Mouse (Mus musculus): ENCODE results near the gene Cnfn. TPM values are rescaled to one million over a fixed set of nuclear protein-coding genes. Genes with fewer than 3 reads are reported as not detected.
A peak's percentile ranks its signal among the peaks of the same experiment; 100 is the strongest.
"Not testable (repeated sequence)": the region's sequence is repeated elsewhere in the genome, so short reads cannot be mapped to it uniquely, and the experiment has no call there.

Gene Cnfn
- polyA plus RNA-seq (2021): not detected

- no peak for TF ChIP-seq CTCF (IDR thresholded peaks at IDR 0.05)
- no peak for DNase-seq (ENCODE audit: low read depth, low spot score)
- no peaks in the 10 kb centered on the region for H3K27me3 ChIP-seq
- POLR2A ChIA-PET: no interaction called here
- CTCF ChIA-PET: no interaction called here
- ATAC-seq: no peak
- in situ Hi-C loops (cut with MboI; ENCODE audit: low pct_unique_long_range_greater_than_20kb): no loop called here
Measured at GRCm38 (mm10) chr7:25369058-25369749, at the start of gene Cnfn. Cnfn (minus strand) TSS chr7:25369724.

DNA sequence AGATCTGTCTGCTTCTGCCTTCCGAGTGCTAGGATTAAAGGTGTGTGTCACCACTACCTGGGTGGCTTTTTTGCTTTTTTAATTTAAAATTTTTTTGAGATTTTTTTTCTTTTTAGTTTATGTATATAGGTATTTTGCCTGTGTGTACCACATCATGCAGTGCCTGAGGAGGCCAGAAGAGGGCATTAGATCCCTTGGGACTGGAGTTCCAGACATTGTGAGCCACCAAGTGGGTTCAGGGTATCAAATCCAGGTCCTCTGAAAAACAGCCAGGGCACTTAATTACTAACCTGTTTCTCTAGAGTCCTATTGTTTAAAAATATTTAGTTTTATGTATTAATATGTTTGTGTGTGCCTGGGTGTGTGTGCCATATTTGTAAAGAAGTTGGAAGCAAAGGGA is 48.1 kb upstream of the Cnfn start:
- ChIA-PET CTCF (interaction anchor here (1.0 kb wide), 1 partner anchor 13 kb away, joined by 4 read pairs; no protein-coding TSS in a partner anchor), POLR2A (no interaction called here)
- TF ChIP-seq CTCF (IDR thresholded peaks at IDR 0.05): peak; percentile 79
- ATAC-seq (no peak), DNase-seq (ENCODE audit: low read depth, low spot score) (no peak)
- H3K27me3 ChIP-seq: no peaks in the 10 kb centered on the region
- in situ Hi-C loops (cut with MboI; ENCODE audit: low pct_unique_long_range_greater_than_20kb): no loop called here

DNA sequence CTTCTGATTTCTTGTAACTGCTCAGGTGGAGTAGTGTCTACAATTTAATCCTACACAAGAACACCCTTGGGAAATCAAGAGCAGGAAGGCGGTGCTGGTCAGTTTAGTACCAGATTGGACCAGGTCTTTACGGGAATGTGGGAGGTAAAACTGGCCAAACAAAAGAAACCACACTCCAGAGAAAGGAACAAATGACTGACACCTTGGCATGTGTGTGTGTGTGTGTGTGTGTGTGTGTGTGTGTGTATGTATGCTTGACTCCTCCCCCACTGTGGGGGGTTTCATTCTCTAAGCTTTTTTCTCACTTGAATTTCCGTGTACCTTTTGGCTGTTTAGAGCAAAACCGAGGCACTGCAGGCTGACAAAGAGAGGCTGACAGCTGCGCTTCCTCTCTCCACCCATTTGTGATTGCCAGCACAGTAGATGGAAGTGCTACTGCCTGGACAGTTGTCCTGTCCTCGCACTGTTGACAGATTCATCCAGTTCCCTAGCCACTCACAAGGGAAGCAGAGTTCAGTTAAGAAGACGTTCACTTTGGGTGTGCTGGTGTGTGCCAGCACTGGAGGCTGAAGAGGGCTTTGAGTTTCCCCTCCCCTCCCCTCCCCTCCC is 43.4 kb upstream of the Cnfn start, which contains the start of gene Cxcl17:
TSS of gene Cxcl17 (minus strand) at position 54 of the 609 bp plus-strand sequence.
- ATAC-seq: no peak
- H3K27me3 ChIP-seq: no peaks in the 10 kb centered on the region
- CTCF ChIA-PET: interaction anchor here (3.1 kb wide), 1 partner anchor 10 kb away, joined by 14 read pairs; no protein-coding TSS in a partner anchor
- no peak for TF ChIP-seq CTCF (IDR thresholded peaks at IDR 0.05)
- in situ Hi-C loops (cut with MboI; ENCODE audit: low pct_unique_long_range_greater_than_20kb): no loop called here
- no peak for DNase-seq (ENCODE audit: low read depth, low spot score)
- POLR2A ChIA-PET: no interaction called here

GRCm38 (mm10) chr7:25411861-25412260 is 42.3 kb upstream of the Cnfn start:
- no peak for TF ChIP-seq CTCF (IDR thresholded peaks at IDR 0.05)
- ChIA-PET CTCF (interaction anchor here (1.0 to 3.1 kb wide), 2 partner anchors 9 to 32 kb away, joined by 3 to 14 read pairs; no protein-coding TSS in a partner anchor), POLR2A (no interaction called here)
- no peak for ATAC-seq
- in situ Hi-C loops (cut with MboI; ENCODE audit: low pct_unique_long_range_greater_than_20kb): no loop called here
- H3K27me3 ChIP-seq: no peaks in the 10 kb centered on the region
- no peak for DNase-seq (ENCODE audit: low read depth, low spot score)

DNA sequence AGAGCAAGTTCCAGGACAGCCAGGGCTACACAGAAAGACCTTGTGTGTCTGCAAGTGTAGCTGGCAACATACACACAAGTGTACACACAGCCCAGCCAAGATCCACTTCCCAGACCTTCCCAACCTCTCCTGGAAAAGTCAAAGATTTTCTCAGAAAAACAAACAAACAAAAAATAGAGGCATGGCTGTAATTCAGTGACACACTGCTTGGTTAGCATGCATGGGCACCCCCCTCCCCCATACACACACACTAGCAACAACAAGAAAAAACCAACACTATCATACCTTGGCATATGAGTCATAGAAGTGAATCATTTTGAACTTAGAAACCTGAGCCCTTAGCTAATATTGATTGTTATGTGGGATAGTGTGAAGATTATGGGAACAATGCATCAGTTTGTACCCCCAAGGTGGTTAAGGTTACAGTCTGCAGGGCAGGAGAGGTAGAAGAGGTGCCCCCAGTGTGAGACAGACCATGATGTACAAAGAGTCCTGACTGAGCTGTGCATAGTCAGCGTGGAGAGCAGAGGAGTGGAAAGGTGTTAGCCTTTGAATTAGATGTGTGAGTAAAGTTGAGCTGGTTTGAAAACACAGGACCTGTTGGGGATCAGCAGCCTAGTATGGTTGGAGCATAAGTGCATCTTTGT is 41.6 kb upstream of the Cnfn start:
- ChIA-PET CTCF (interaction anchor here (1.0 to 3.1 kb wide), 3 partner anchors 8 to 113 kb away, joined by 3 to 14 read pairs (median 6); no protein-coding TSS in a partner anchor), POLR2A (no interaction called here)
- H3K27me3 ChIP-seq: no peaks in the 10 kb centered on the region
- no peak for TF ChIP-seq CTCF (IDR thresholded peaks at IDR 0.05)
- peak; percentile 74 for ATAC-seq
- in situ Hi-C loops (cut with MboI; ENCODE audit: low pct_unique_long_range_greater_than_20kb): no loop called here
- no peak for DNase-seq (ENCODE audit: low read depth, low spot score)

GRCm38 (mm10) chr7:25409114-25409760 is 39.7 kb upstream of the Cnfn start:
- ChIA-PET CTCF (interaction anchor here (0.8 to 2.1 kb wide), 18 partner anchors 9 to 303 kb away, joined by 3 to 10 read pairs (median 3); partner anchors contain the start of genes Dedd2, Lipe, Megf8 and Zfp526), POLR2A (interaction anchor here (0.6 kb wide), 1 partner anchor 11 kb away, joined by 4 read pairs; no protein-coding TSS in a partner anchor)
- DNase-seq (ENCODE audit: low read depth, low spot score) (no peak), ATAC-seq (no peak)
- in situ Hi-C loops (cut with MboI; ENCODE audit: low pct_unique_long_range_greater_than_20kb): no loop called here
- peak; percentile 70 for TF ChIP-seq CTCF (IDR thresholded peaks at IDR 0.05)
- no peaks in the 10 kb centered on the region for H3K27me3 ChIP-seq

GRCm38 (mm10) chr7:25406468-25406867 is 36.9 kb upstream of the Cnfn start:
- DNase-seq (ENCODE audit: low read depth, low spot score) (no peak), ATAC-seq (no peak)
- no peaks in the 10 kb centered on the region for H3K27me3 ChIP-seq
- POLR2A ChIA-PET: no interaction called here
- CTCF ChIA-PET: no interaction called here
- in situ Hi-C loops (cut with MboI; ENCODE audit: low pct_unique_long_range_greater_than_20kb): no loop called here
- TF ChIP-seq CTCF (IDR thresholded peaks at IDR 0.05): no peak

GRCm38 (mm10) chr7:25402671-25403101 is 33.2 kb upstream of the Cnfn start:
- ATAC-seq (peak; percentile 65), DNase-seq (ENCODE audit: low read depth, low spot score) (peak; percentile 75)
- ChIA-PET POLR2A (interaction anchor here (0.9 to 1.5 kb wide), 3 partner anchors 13 to 215 kb away, joined by 3 to 5 read pairs (median 3); no protein-coding TSS in a partner anchor), CTCF (interaction anchor here (0.6 to 2.9 kb wide), 21 partner anchors 10 to 164 kb away, joined by 3 to 20 read pairs (median 4); partner anchors contain the start of genes Cxcl17, Megf8 and Pafah1b3)
- peak; percentile 89 for TF ChIP-seq CTCF (IDR thresholded peaks at IDR 0.05)
- in situ Hi-C loops (cut with MboI; ENCODE audit: low pct_unique_long_range_greater_than_20kb): no loop called here
- H3K27me3 ChIP-seq: no peaks in the 10 kb centered on the region

GRCm38 (mm10) chr7:25401986-25402385 is 32.5 kb upstream of the Cnfn start:
- no peak for TF ChIP-seq CTCF (IDR thresholded peaks at IDR 0.05)
- no peaks in the 10 kb centered on the region for H3K27me3 ChIP-seq
- CTCF ChIA-PET: interaction anchor here (0.6 to 2.9 kb wide), 17 partner anchors 9 to 150 kb away, joined by 3 to 20 read pairs (median 4); partner anchors contain the start of genes Cxcl17, Megf8 and Pafah1b3
- ATAC-seq (no peak), DNase-seq (ENCODE audit: low read depth, low spot score) (no peak)
- POLR2A ChIA-PET: interaction anchor here (0.9 to 1.5 kb wide), 2 partner anchors 12 to 122 kb away, joined by 3 to 5 read pairs; no protein-coding TSS in a partner anchor
- in situ Hi-C loops (cut with MboI; ENCODE audit: low pct_unique_long_range_greater_than_20kb): no loop called here

- in situ Hi-C loops (cut with MboI; ENCODE audit: low pct_unique_long_range_greater_than_20kb): no loop called here
- ChIA-PET CTCF (interaction anchor here (0.9 to 1.9 kb wide), 4 partner anchors 55 to 150 kb away, joined by 3 to 7 read pairs (median 4); no protein-coding TSS in a partner anchor), POLR2A (interaction anchor here (1.5 kb wide), 1 partner anchor 12 kb away, joined by 5 read pairs; no protein-coding TSS in a partner anchor)
- ATAC-seq (no peak), DNase-seq (ENCODE audit: low read depth, low spot score) (no peak)
- H3K27me3 ChIP-seq: no peaks in the 10 kb centered on the region
- no peak for TF ChIP-seq CTCF (IDR thresholded peaks at IDR 0.05)
Measured at GRCm38 (mm10) chr7:25401551-25401950, 32.0 kb upstream of the Cnfn start.

DNA sequence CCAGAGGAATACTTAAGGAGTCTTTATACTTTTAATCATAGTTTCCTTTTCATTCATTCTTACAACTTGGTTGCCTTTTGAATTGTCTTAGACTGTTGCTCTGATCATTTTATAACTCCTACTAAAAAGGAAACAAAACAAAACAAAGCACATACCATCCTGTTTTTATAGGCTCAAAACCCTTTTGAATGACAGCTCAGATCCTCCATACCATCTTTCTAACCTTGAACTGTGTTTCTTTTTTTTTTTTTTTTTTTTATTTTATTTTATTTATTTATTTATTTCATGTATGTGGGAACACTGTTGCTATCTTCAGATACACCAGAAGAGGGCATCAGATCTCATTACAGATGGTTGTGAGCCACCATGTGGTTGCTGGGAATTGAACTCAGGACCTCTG is 29.5 kb upstream of the Cnfn start:
- POLR2A ChIA-PET: interaction anchor here (0.6 to 0.7 kb wide), 2 partner anchors 23 to 120 kb away, joined by 4 read pairs; no protein-coding TSS in a partner anchor
- in situ Hi-C loops (cut with MboI; ENCODE audit: low pct_unique_long_range_greater_than_20kb); DNase-seq (ENCODE audit: low read depth, low spot score); H3K27me3 ChIP-seq; ATAC-seq: not testable (repeated sequence)
- CTCF ChIA-PET: interaction anchor here (1.4 to 1.7 kb wide), 2 partner anchors 10 to 14 kb away, joined by 3 to 6 read pairs; no protein-coding TSS in a partner anchor

Data from Patski (cell line).